Mouse (Mus musculus) MEL (cell line): ENCODE results near the gene Lmod2. TPM values are rescaled to one million over a fixed set of nuclear protein-coding genes. Genes with fewer than 3 reads are reported as not detected.

Experiments
- DNase-seq: peaks from one replicate; pipeline ENCODE4 v3.0.0; 2011; ENCODE audit warnings: low read depth, low spot score
- H3K27ac ChIP-seq: 2 replicates; pipeline ENCODE4 v1.5.1; 2012; ENCODE audit warnings: low read depth, mild to moderate bottlenecking, control low read depth, low read length, moderate library complexity; ENCODE audit not compliant: control insufficient read depth
- H3K27me3 ChIP-seq, 2 experiments: fragments of 150-350 bp in 1 of 2; sonication (generic) in 1 of 2; 2 replicates each; pipeline ENCODE4 v1.6.1; 2012; ENCODE audit warnings: low read length in 2 of 2, mild to moderate bottlenecking in 2 of 2, improper control_type of control experiment in 1 of 2, moderate library complexity in 1 of 2; ENCODE audit not compliant: insufficient read depth in 2 of 2, control insufficient read depth in 1 of 2
- H3K36me3 ChIP-seq, 2 experiments: 2 replicates each; pipeline ENCODE4 v1.6.1; 2012 to 2014; ENCODE audit warnings: low read length in 2 of 2, improper control_type of control experiment in 1 of 2, inconsistent platforms in 1 of 2, mild to moderate bottlenecking in 1 of 2; ENCODE audit not compliant: insufficient read depth in 2 of 2, control insufficient read depth in 1 of 2
- H3K4me1 ChIP-seq, 2 experiments: fragments of 150-350 bp in 1 of 2; sonication (generic) in 1 of 2; 2 replicates each; pipeline ENCODE4 v1.6.1; 2012; ENCODE audit warnings: low read length in 2 of 2, improper control_type of control experiment in 1 of 2, mild to moderate bottlenecking in 1 of 2; ENCODE audit not compliant: insufficient read depth in 2 of 2, control insufficient read depth in 1 of 2
- H3K4me3 ChIP-seq, 2 experiments: fragments of 150-350 bp in 1 of 2; sonication (generic) in 1 of 2; 2 replicates each; pipeline ENCODE4 v1.5.1; 2012; ENCODE audit warnings: low read depth in 2 of 2, low read length in 2 of 2, mild to moderate bottlenecking in 2 of 2, moderate library complexity in 2 of 2, control low read depth in 1 of 2, improper control_type of control experiment in 1 of 2; ENCODE audit not compliant: control insufficient read depth in 1 of 2, insufficient read depth in 1 of 2
- H3K79me2 ChIP-seq: 2 replicates; pipeline ENCODE4 v1.6.1; 2012; ENCODE audit warnings: mild to moderate bottlenecking, low read length, moderate library complexity; ENCODE audit not compliant: control insufficient read depth, poor library complexity, insufficient read depth
- H3K9ac ChIP-seq: 2 replicates; pipeline ENCODE4 v1.6.1; 2012; ENCODE audit warnings: low read depth, mild to moderate bottlenecking, control low read depth, low read length, moderate library complexity; ENCODE audit not compliant: control insufficient read depth, poor library complexity, severe bottlenecking
- H3K9me3 ChIP-seq: fragments of 150-350 bp; sonication (generic); replicated peaks from 2 replicates; pipeline ENCODE4 v1.6.1; 2012; ENCODE audit warnings: mild to moderate bottlenecking, low read length, improper control_type of control experiment, moderate library complexity; ENCODE audit not compliant: insufficient read depth
- BHLHE40 ChIP-seq: IDR thresholded peaks from 2 replicates; pipeline ENCODE4 v1.6.1; 2012; ENCODE audit warnings: low read depth, mild to moderate bottlenecking, inconsistent platforms, low read length, improper control_type of control experiment, borderline replicate concordance
- CHD2 ChIP-seq: IDR thresholded peaks from 2 replicates; pipeline ENCODE4 v1.6.1; 2011; ENCODE audit warnings: low read length, improper control_type of control experiment
- CTCF ChIP-seq, 3 experiments: IDR thresholded peaks in 2 of 3; conservative IDR thresholded peaks in 1 of 3; 2 replicates each; pipeline ENCODE4 v1.5.1; 2011 to 2012; ENCODE audit warnings: low read length in 3 of 3, low read depth in 2 of 3, mild to moderate bottlenecking in 2 of 3, improper control_type of control experiment in 1 of 3, inconsistent platforms in 1 of 3, mixed read lengths in 1 of 3, moderate library complexity in 1 of 3; ENCODE audit not compliant: control insufficient read depth in 1 of 3, insufficient read depth in 1 of 3, poor library complexity in 1 of 3, severe bottlenecking in 1 of 3
- E2F4 ChIP-seq: IDR thresholded peaks from 2 replicates; pipeline ENCODE4 v1.6.1; 2011; ENCODE audit warnings: low read depth, low read length, improper control_type of control experiment, borderline replicate concordance
- ETS1 ChIP-seq: IDR thresholded peaks from 2 replicates; pipeline ENCODE4 v1.6.1; 2012; ENCODE audit warnings: low read depth, mild to moderate bottlenecking, inconsistent platforms, low read length, improper control_type of control experiment, moderate library complexity
- GABPA ChIP-seq: IDR thresholded peaks from 2 replicates; pipeline ENCODE4 v1.6.1; 2012; ENCODE audit warnings: low read depth, mild to moderate bottlenecking, inconsistent platforms, low read length, improper control_type of control experiment, moderate library complexity
- GATA1 ChIP-seq: IDR thresholded peaks from 2 replicates; pipeline ENCODE4 v1.6.1; 2011; ENCODE audit warnings: low read depth, low read length, improper control_type of control experiment
- HCFC1 ChIP-seq: IDR thresholded peaks from 2 replicates; pipeline ENCODE4 v1.6.1; 2012; ENCODE audit warnings: low read depth, mild to moderate bottlenecking, inconsistent platforms, low read length, improper control_type of control experiment, moderate library complexity
- JUND ChIP-seq: IDR thresholded peaks from 2 replicates; pipeline ENCODE4 v1.6.1; 2011; ENCODE audit warnings: low read depth, mild to moderate bottlenecking, improper control_type of control experiment, low read length
- KAT2A ChIP-seq: conservative IDR thresholded peaks from 2 replicates; pipeline ENCODE4 v1.6.1; 2012; ENCODE audit warnings: low read depth, low read length, improper control_type of control experiment, inconsistent platforms
- MAZ ChIP-seq: IDR thresholded peaks from 2 replicates; pipeline ENCODE4 v1.6.1; 2012; ENCODE audit warnings: low read depth, mild to moderate bottlenecking, inconsistent platforms, low read length, improper control_type of control experiment
- MEF2A ChIP-seq: IDR thresholded peaks from 2 replicates; pipeline ENCODE4 v1.6.1; 2014; ENCODE audit warnings: low read depth, mild to moderate bottlenecking, inconsistent platforms, low read length, improper control_type of control experiment; ENCODE audit not compliant: poor library complexity, insufficient replicate concordance, severe bottlenecking; ENCODE audit errors: extremely low read depth
- MYB ChIP-seq: IDR thresholded peaks from 2 replicates; pipeline ENCODE4 v1.6.1; 2011; ENCODE audit warnings: mild to moderate bottlenecking, low read depth, low read length, improper control_type of control experiment
- POLR2A ChIP-seq, 2 experiments: IDR thresholded peaks; 2 replicates each; pipeline ENCODE4 v1.6.1; 2011 to 2012; ENCODE audit warnings: low read length in 2 of 2, mild to moderate bottlenecking in 2 of 2, control low read depth in 1 of 2, improper control_type of control experiment in 1 of 2, low read depth in 1 of 2, moderate library complexity in 1 of 2; ENCODE audit not compliant: control insufficient read depth in 1 of 2, insufficient read depth in 1 of 2, poor library complexity in 1 of 2
- POLR2AphosphoS2 ChIP-seq: IDR thresholded peaks from 2 replicates; pipeline ENCODE4 v1.6.1; 2011; ENCODE audit warnings: low read length, improper control_type of control experiment
- POLR2AphosphoS5 ChIP-seq: IDR thresholded peaks from 2 replicates; pipeline ENCODE4 v1.6.1; 2012; ENCODE audit warnings: low read depth, borderline replicate concordance, mild to moderate bottlenecking, inconsistent platforms, low read length, moderate library complexity, mixed read lengths
- SIN3A ChIP-seq: IDR thresholded peaks from 2 replicates; pipeline ENCODE4 v1.6.1; 2012; ENCODE audit warnings: low read length, improper control_type of control experiment, inconsistent platforms
- TBP ChIP-seq: IDR thresholded peaks from 2 replicates; pipeline ENCODE4 v1.8.0; 2011; ENCODE audit warnings: low read depth, low read length, improper control_type of control experiment
- TCF12 ChIP-seq: IDR thresholded peaks from 2 replicates; pipeline ENCODE4 v1.6.1; 2014; ENCODE audit warnings: low read depth, mild to moderate bottlenecking, inconsistent platforms, low read length, improper control_type of control experiment, moderate library complexity
- UBTF ChIP-seq: IDR thresholded peaks from 2 replicates; pipeline ENCODE4 v1.6.1; 2012; ENCODE audit warnings: low read depth, mild to moderate bottlenecking, inconsistent platforms, low read length, improper control_type of control experiment, moderate library complexity, borderline replicate concordance; ENCODE audit not compliant: insufficient read depth
- USF1 ChIP-seq: IDR thresholded peaks from 2 replicates; pipeline ENCODE4 v1.6.1; 2014; ENCODE audit warnings: low read depth, mild to moderate bottlenecking, inconsistent platforms, low read length, improper control_type of control experiment, moderate library complexity
- USF2 ChIP-seq, 2 experiments: IDR thresholded peaks; 2 replicates each; pipeline ENCODE4 v1.6.1; 2011 to 2012; ENCODE audit warnings: improper control_type of control experiment in 2 of 2, low read length in 2 of 2, borderline replicate concordance in 1 of 2, inconsistent platforms in 1 of 2, low read depth in 1 of 2, mild to moderate bottlenecking in 1 of 2; ENCODE audit not compliant: insufficient read depth in 1 of 2
- ZMIZ1 ChIP-seq: IDR thresholded peaks from 2 replicates; pipeline ENCODE4 v1.6.1; 2012; ENCODE audit warnings: low read depth, mild to moderate bottlenecking, inconsistent platforms, low read length, improper control_type of control experiment, moderate library complexity
- ZNF384 ChIP-seq: IDR thresholded peaks from 2 replicates; pipeline ENCODE4 v1.6.1; 2012; ENCODE audit warnings: low read depth, mild to moderate bottlenecking, inconsistent platforms, low read length, improper control_type of control experiment
- polyA plus RNA-seq, 2 experiments: library from polyadenylated mRNA; stranded (reverse) in 1 of 2; unstranded in 1 of 2; fragments of >175 nt in 1 of 2; fragments of >200 nt in 1 of 2; gene quantifications; 2 replicates each; pipeline versions ENCODE4 v1.2.1 to v1.2.4; 2012; ENCODE audit warnings: low replicate concordance in 2 of 2, low read depth in 1 of 2; ENCODE audit not compliant: insufficient read length in 2 of 2, insufficient read depth in 1 of 2, missing spikeins in 1 of 2
- total RNA-seq: library from RNA; depleted of rRNA; stranded (reverse); fragments of 300-350 nt; gene quantifications from 2 replicates; pipeline ENCODE4 v1.2.3, GENCODE M21; 2012

The Lmod2 gene
- total and polyA plus RNA-seq, 3 experiments = not detected

DNA sequence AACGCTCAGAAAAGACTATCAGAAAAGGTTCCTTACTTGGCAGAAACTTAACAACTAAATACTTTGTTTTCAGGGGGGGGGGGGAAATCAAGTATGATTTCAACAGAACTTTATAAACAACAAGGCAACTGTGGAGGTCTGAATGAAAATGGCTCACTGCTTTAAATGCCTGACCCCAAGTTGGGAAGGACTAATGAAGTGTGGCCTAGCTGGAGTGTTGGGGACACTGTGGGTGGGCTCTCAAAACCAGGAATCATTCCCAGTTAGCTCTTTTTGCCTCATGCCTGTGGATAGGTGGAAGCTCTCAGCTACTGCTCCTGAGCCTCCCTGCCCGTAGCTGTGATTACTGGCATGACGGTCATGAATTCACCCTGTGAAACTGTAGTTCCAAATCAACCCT lies 36.5 kb downstream of the Lmod2 start:
- H3K27ac ChIP-seq = no peak overlapping the region
- TF ChIP-seq USF2 (IDR thresholded peaks at IDR 0.05; ENCODE audit: borderline replicate concordance in 1 of 2, insufficient read depth in 1 of 2, low read depth in 1 of 2, low read length in 2 of 2) (no peak), USF1 (no peak), POLR2A (IDR thresholded peaks at IDR 0.05; ENCODE audit: control insufficient read depth in 1 of 2, insufficient read depth in 1 of 2, low read depth in 1 of 2, low read length in 2 of 2, poor library complexity in 1 of 2) (no peak), ZNF384 (no peak), MAZ (no peak), UBTF (no peak), ETS1 (no peak), KAT2A (no peak), POLR2AphosphoS2 (no peak), GATA1 (no peak), MEF2A (no peak), CHD2 (no peak)
- no peaks in the 10 kb centered on the region for H3K4me1 ChIP-seq
- peaks cover 3% of the 10 kb centered on the region; the same call in 1 of the 2 replicates for H3K79me2 ChIP-seq
- no peaks in the 10 kb centered on the region for H3K9me3 ChIP-seq
- no peaks in the 10 kb centered on the region for H3K27me3 ChIP-seq
- DNase-seq = no peak
- no peak overlapping the region for H3K4me3 ChIP-seq
- H3K9ac ChIP-seq = no peak overlapping the region
- H3K36me3 ChIP-seq = peaks cover 3 to 21% of the 10 kb centered on the region in 2 experiments; a peak in 2 of 4 replicates

DNA sequence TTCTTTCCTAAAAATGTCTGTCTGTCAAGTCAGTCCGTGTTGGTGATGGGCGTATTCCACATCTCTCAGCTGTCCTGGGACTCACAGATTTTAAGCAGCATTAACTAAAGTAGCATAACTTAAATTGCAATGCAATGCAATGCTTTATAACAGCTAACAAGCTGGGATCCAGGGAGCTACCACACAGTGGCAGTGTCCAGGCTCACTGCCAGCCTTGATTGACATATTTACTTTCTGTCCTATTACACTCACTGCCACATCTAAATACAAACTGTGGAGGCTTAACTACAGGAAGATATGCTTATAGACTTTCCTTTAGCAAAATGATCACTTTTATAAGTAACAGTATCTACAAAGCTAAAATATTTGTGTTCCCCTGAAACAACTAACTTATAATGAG lies 38.3 kb downstream of the Lmod2 start:
- Histone ChIP-seq H3K9ac (no peak overlapping the region), H3K27me3 (no peaks in the 10 kb centered on the region), H3K4me1 (no peaks in the 10 kb centered on the region; a peak in 1 of 4 replicates), H3K36me3 (peaks cover 4 to 16% of the 10 kb centered on the region in 2 experiments), H3K4me3 (no peak overlapping the region), H3K79me2 (peaks cover 5% of the 10 kb centered on the region), H3K27ac (no peak overlapping the region), H3K9me3 (no peaks in the 10 kb centered on the region)
- DNase-seq = no peak
- TF ChIP-seq CHD2 (no peak), SIN3A (no peak), JUND (no peak), TCF12 (no peak), GATA1 (no peak), TBP (no peak), USF2 (IDR thresholded peaks at IDR 0.05; ENCODE audit: borderline replicate concordance in 1 of 2, insufficient read depth in 1 of 2, low read depth in 1 of 2, low read length in 2 of 2) (no peak), POLR2AphosphoS5 (no peak), E2F4 (no peak), GABPA (no peak), HCFC1 (no peak), CTCF (IDR thresholded peaks at IDR 0.05 in 2 of 3, conservative IDR thresholded peaks at IDR 0.05 in 1 of 3; ENCODE audit: control insufficient read depth in 1 of 3, insufficient read depth in 1 of 3, low read depth in 2 of 3, low read length in 3 of 3, poor library complexity in 1 of 3, severe bottlenecking in 1 of 3) (no peak), ZMIZ1 (no peak), MYB (no peak), BHLHE40 (no peak)
